Mouse (Mus musculus) limb, embryonic 12.5 days (tissue): ENCODE results near the gene Alg12. TPM values are rescaled to one million over a fixed set of nuclear protein-coding genes. Genes with fewer than 3 reads are reported as not detected.
A peak's percentile ranks its signal among the peaks of the same experiment; 100 is the strongest.

ENCODE experiments used
- ATAC-seq: fragments of 200-750 bp; cut with Nextera tagmentation; 2 replicates; pipeline ENCODE4 v1.8.0; 2017; ENCODE audit warnings: low read depth, moderate TSS enrichment; ENCODE audit not compliant: insufficient number of reproducible peaks, insufficient read depth, low FRiP score, low TSS enrichment
- H3K27ac ChIP-seq: fragments of 300-500 bp; sonication (generic); 2 replicates; pipeline ENCODE4 v1.5.1; 2016; ENCODE audit warnings: mild to moderate bottlenecking, moderate library complexity
- H3K27me3 ChIP-seq: fragments of 300-500 bp; sonication (generic); 2 replicates; pipeline ENCODE4 v1.6.1; 2016; ENCODE audit warnings: mild to moderate bottlenecking, moderate library complexity
- H3K36me3 ChIP-seq: fragments of 300-500 bp; sonication (generic); 2 replicates; pipeline ENCODE4 v1.6.1; 2016; ENCODE audit warnings: mild to moderate bottlenecking, moderate library complexity
- H3K4me1 ChIP-seq: fragments of 300-500 bp; sonication (generic); replicated peaks from 2 replicates; pipeline ENCODE4 v1.6.1; 2016
- H3K4me2 ChIP-seq: fragments of 300-500 bp; sonication (generic); 2 replicates; pipeline ENCODE4 v1.6.1; 2016; ENCODE audit warnings: mild to moderate bottlenecking, moderate library complexity
- H3K4me3 ChIP-seq: fragments of 300-500 bp; sonication (generic); replicated peaks from 2 replicates; pipeline ENCODE4 v1.5.1; 2016; ENCODE audit warnings: mild to moderate bottlenecking
- H3K9ac ChIP-seq: fragments of 300-500 bp; sonication (generic); replicated peaks from 2 replicates; pipeline ENCODE4 v1.6.1; 2016; ENCODE audit warnings: mild to moderate bottlenecking, moderate library complexity
- H3K9me3 ChIP-seq: fragments of 300-500 bp; sonication (generic); 2 replicates; pipeline ENCODE4 v1.6.1; 2016; ENCODE audit warnings: mild to moderate bottlenecking, moderate library complexity
- WGBS: fragments of 180-500 bp; shearing (Covaris S2); methylation state at CpG from one replicate; pipeline ENCODE4 v1.1.7; 2016; 5-methylcytosine and 5-hydroxymethylcytosine counted together
- polyA plus RNA-seq: library from polyadenylated mRNA; unstranded; fragments of >200 nt; fragmentation: Nextera tagmentation; extraction: Ambion mirVana; gene quantifications from 2 replicates; pipeline ENCODE4 v1.2.1, GENCODE M21; 2016

Alg12 gene
- polyA plus RNA-seq, 1 experiment from 2014 or later: 10.3 TPM

- no peaks in the 10 kb centered on the region for H3K9me3 ChIP-seq
- H3K36me3 ChIP-seq: no peaks in the 10 kb centered on the region
- 85% methylated on average over 9 of the region's 9 CpGs for WGBS
- H3K27ac ChIP-seq: no peak overlapping the region
- no peak overlapping the region for H3K9ac ChIP-seq
- ATAC-seq: no peak
- H3K4me3 ChIP-seq: no peak overlapping the region
- no peaks in the 10 kb centered on the region for H3K27me3 ChIP-seq
- peaks cover 33% of the 10 kb centered on the region for H3K4me1 ChIP-seq
- no peak overlapping the region for H3K4me2 ChIP-seq
Measured at GRCm38 (mm10) chr15:88853106-88853505, 34.0 kb upstream of the Alg12 start.

- Histone ChIP-seq H3K27ac (no peak overlapping the region), H3K9me3 (no peaks in the 10 kb centered on the region), H3K4me1 (peaks cover 33% of the 10 kb centered on the region), H3K4me3 (no peak overlapping the region), H3K36me3 (no peaks in the 10 kb centered on the region), H3K27me3 (no peaks in the 10 kb centered on the region), H3K4me2 (no peak overlapping the region), H3K9ac (no peak overlapping the region)
- 78% methylated on average over 10 of the region's 10 CpGs for WGBS
- ATAC-seq: no peak
Measured at GRCm38 (mm10) chr15:88851507-88852149, 32.5 kb upstream of the Alg12 start.

- H3K4me2 ChIP-seq: no peak overlapping the region
- H3K9ac ChIP-seq: no peak overlapping the region
- ATAC-seq: no peak
- no peak overlapping the region for H3K4me3 ChIP-seq
- no peak overlapping the region for H3K27ac ChIP-seq
- peaks cover 33% of the 10 kb centered on the region for H3K4me1 ChIP-seq
- no peaks in the 10 kb centered on the region for H3K36me3 ChIP-seq
- no peaks in the 10 kb centered on the region for H3K27me3 ChIP-seq
- H3K9me3 ChIP-seq: no peaks in the 10 kb centered on the region
- 47% methylated on average over 3 of the region's 3 CpGs for WGBS
Measured at GRCm38 (mm10) chr15:88851076-88851475, 32.0 kb upstream of the Alg12 start.

DNA sequence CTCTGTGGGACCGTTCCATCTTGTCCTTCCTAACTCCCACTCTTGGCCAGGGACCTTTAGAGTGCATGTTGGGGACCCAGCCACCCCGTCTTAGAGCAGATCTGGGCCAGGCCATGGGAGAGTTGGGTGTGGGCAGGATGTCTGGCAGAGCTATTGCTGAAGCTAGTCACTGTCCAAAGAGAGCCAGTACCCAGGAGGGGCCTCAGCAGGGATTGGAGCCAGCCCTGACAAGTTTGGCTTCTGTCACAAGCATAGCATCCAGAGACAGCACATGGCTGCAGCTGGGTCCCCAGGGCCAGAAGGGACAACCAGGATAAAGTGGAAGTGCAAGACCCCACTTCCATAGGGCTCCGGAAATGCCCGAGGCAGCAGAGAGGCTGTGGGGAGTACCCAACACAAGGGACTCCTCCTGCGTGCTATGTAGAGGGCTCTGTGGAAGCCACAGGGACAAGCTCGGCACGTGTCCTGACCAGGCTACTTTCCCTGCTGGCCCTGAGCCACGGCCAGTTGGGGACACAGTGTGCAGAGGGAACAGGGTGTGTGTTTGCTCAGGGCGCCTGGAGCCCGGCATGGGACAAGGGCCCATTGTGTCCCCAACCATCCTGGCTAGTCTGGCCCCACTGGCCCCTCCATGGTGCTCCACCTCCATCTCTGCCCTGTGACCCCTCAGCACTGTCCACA, 31.2 kb upstream of the Alg12 start:
- 69% methylated on average over 10 of the region's 10 CpGs for WGBS
- no peak for ATAC-seq
- no peak overlapping the region for H3K4me3 ChIP-seq
- H3K9ac ChIP-seq: no peak overlapping the region
- H3K27ac ChIP-seq: peak overlapping the region; percentile 23; the same call in 1 of the 2 replicates
- no peak overlapping the region for H3K4me2 ChIP-seq
- no peaks in the 10 kb centered on the region for H3K9me3 ChIP-seq
- no peaks in the 10 kb centered on the region for H3K36me3 ChIP-seq
- H3K4me1 ChIP-seq: peaks cover 31% of the 10 kb centered on the region
- no peaks in the 10 kb centered on the region for H3K27me3 ChIP-seq

- peaks cover 24% of the 10 kb centered on the region for H3K4me1 ChIP-seq
- 90% methylated on average over 2 of the region's 2 CpGs for WGBS
- no peaks in the 10 kb centered on the region for H3K9me3 ChIP-seq
- no peak for ATAC-seq
- H3K4me3 ChIP-seq: no peak overlapping the region
- no peaks in the 10 kb centered on the region for H3K36me3 ChIP-seq
- H3K9ac ChIP-seq: no peak overlapping the region
- H3K27ac ChIP-seq: no peak overlapping the region
- H3K27me3 ChIP-seq: no peaks in the 10 kb centered on the region
- H3K4me2 ChIP-seq: no peak overlapping the region
Measured at GRCm38 (mm10) chr15:88849621-88850020, 30.5 kb upstream of the Alg12 start.

GRCm38 (mm10) chr15:88848661-88849060, 29.5 kb upstream of the Alg12 start:
- no peak overlapping the region for H3K4me3 ChIP-seq
- no peak overlapping the region for H3K9ac ChIP-seq
- no peak overlapping the region for H3K27ac ChIP-seq
- no peak overlapping the region for H3K4me2 ChIP-seq
- no peaks in the 10 kb centered on the region for H3K27me3 ChIP-seq
- WGBS: 88% methylated on average over 1 of the region's 1 CpGs
- ATAC-seq: no peak
- no peaks in the 10 kb centered on the region for H3K36me3 ChIP-seq
- H3K4me1 ChIP-seq: peaks cover 25% of the 10 kb centered on the region
- H3K9me3 ChIP-seq: no peaks in the 10 kb centered on the region

GRCm38 (mm10) chr15:88844966-88845365, 25.8 kb upstream of the Alg12 start:
- 90% methylated on average over 7 of the region's 7 CpGs for WGBS
- Histone ChIP-seq H3K4me2 (no peak overlapping the region), H3K9ac (no peak overlapping the region), H3K36me3 (no peaks in the 10 kb centered on the region), H3K9me3 (no peaks in the 10 kb centered on the region), H3K4me1 (peaks cover 39% of the 10 kb centered on the region), H3K27ac (no peak overlapping the region), H3K27me3 (no peaks in the 10 kb centered on the region), H3K4me3 (no peak overlapping the region)
- ATAC-seq: no peak

- H3K4me3 ChIP-seq: no peak overlapping the region
- peak; percentile 66 for ATAC-seq
- no peaks in the 10 kb centered on the region for H3K27me3 ChIP-seq
- peaks cover 52% of the 10 kb centered on the region for H3K4me1 ChIP-seq
- peak overlapping the region; percentile 76 for H3K27ac ChIP-seq
- WGBS: 31% methylated on average over 8 of the region's 8 CpGs
- 0 out of 2 replicates have a peak overlapping the region, but pooled peaks have one; percentile 4 for H3K9ac ChIP-seq
- no peak overlapping the region for H3K4me2 ChIP-seq
- H3K9me3 ChIP-seq: no peaks in the 10 kb centered on the region
- no peaks in the 10 kb centered on the region for H3K36me3 ChIP-seq
Measured at GRCm38 (mm10) chr15:88843486-88844097, 24.5 kb upstream of the Alg12 start.

DNA sequence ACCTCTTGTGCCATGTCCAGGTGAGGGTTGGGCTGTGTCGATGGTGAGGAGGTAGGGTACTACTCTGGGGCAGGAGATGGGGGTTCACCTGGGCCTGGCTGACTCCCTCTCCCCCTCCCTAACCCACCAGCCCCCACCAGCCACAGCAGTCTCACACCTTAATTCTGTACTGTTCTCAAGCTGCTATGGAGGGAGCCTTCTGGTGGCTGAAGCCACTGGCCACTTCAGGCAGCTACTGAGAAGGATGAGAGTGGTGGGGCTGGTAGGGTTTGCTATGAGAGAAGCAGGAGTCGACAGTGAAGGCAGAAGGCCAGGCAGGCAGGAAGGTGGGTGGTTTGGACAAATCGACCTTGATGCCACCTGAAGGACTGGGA, 23.2 kb upstream of the Alg12 start:
- 82% methylated on average over 3 of the region's 3 CpGs for WGBS
- no peak overlapping the region for H3K4me3 ChIP-seq
- H3K36me3 ChIP-seq: no peaks in the 10 kb centered on the region
- no peaks in the 10 kb centered on the region for H3K9me3 ChIP-seq
- no peak overlapping the region for H3K9ac ChIP-seq
- H3K27ac ChIP-seq: 0 out of 2 replicates have a peak overlapping the region, but pooled peaks have one; percentile 12
- no peak for ATAC-seq
- H3K4me1 ChIP-seq: peaks cover 61% of the 10 kb centered on the region
- H3K4me2 ChIP-seq: no peak overlapping the region
- H3K27me3 ChIP-seq: no peaks in the 10 kb centered on the region

GRCm38 (mm10) chr15:88841580-88842299, 22.6 kb upstream of the Alg12 start:
- no peak overlapping the region for H3K4me3 ChIP-seq
- peaks cover 66% of the 10 kb centered on the region for H3K4me1 ChIP-seq
- H3K36me3 ChIP-seq: no peaks in the 10 kb centered on the region
- no peak overlapping the region for H3K9ac ChIP-seq
- ATAC-seq: no peak
- H3K27me3 ChIP-seq: no peaks in the 10 kb centered on the region
- no peaks in the 10 kb centered on the region for H3K9me3 ChIP-seq
- 88% methylated on average over 3 of the region's 3 CpGs for WGBS
- H3K27ac ChIP-seq: no peak overlapping the region; the same call in 1 of the 2 replicates
- H3K4me2 ChIP-seq: no peak overlapping the region

DNA sequence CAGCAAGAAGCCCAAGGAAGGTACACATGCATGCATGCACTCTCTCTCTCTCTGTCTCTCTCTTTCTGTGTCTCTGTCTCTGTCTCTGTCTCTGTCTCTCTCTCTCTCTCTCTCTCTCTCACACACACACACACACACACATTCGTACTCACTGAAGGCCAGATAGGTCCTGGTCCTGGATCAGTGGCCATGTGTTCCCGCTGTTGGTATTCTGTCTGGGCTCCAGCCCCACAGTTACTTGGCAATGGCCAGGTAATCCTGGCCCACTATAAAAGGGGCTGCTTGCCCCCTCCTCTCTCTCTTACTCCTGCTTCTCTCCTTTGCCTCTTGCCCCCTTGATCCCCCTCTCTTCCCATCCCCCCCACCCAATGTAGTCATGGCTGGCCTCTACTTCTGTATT, 22.0 kb upstream of the Alg12 start:
- no peaks in the 10 kb centered on the region for H3K9me3 ChIP-seq
- no peak for ATAC-seq
- H3K27ac ChIP-seq: peak overlapping the region; percentile 60
- H3K4me2 ChIP-seq: no peak overlapping the region
- no peaks in the 10 kb centered on the region for H3K36me3 ChIP-seq
- H3K4me3 ChIP-seq: no peak overlapping the region
- H3K4me1 ChIP-seq: peaks cover 69% of the 10 kb centered on the region
- H3K9ac ChIP-seq: no peak overlapping the region
- 84% methylated on average over 2 of the region's 2 CpGs for WGBS
- no peaks in the 10 kb centered on the region for H3K27me3 ChIP-seq
